Mouse (Mus musculus) retina, adult 2 months (tissue): ENCODE measurements around the gene Ppfia1.

Source experiments
- DNase-seq: peaks from one replicate; pipeline ENCODE4 v3.0.0-alpha.2; 2012; ENCODE audit warnings: low read depth, low spot score

Gene Ppfia1

GRCm38 (mm10) chr7:144489067-144489774 lies 64.3 kb downstream of the Ppfia1 start:
- no peak for DNase-seq

GRCm38 (mm10) chr7:144480314-144480713 lies 73.2 kb downstream of the Ppfia1 start:
- DNase-seq: no peak

GRCm38 (mm10) chr7:144479569-144479968 lies 74.0 kb downstream of the Ppfia1 start:
- no peak for DNase-seq

- no peak for DNase-seq
Observed at GRCm38 (mm10) chr7:144475741-144476140, 77.8 kb downstream of the Ppfia1 start.

GRCm38 (mm10) chr7:144473486-144473885 lies 80.0 kb downstream of the Ppfia1 start:
- DNase-seq: no peak

- no peak for DNase-seq
Observed at GRCm38 (mm10) chr7:144471103-144471502, 82.4 kb downstream of the Ppfia1 start.

- DNase-seq: peak; percentile 62
Observed at GRCm38 (mm10) chr7:144470545-144471059, 82.9 kb downstream of the Ppfia1 start, which contains the start of gene Cttn. Gene Cttn (minus strand): TSS chr7:144471009.

- no peak for DNase-seq
Observed at GRCm38 (mm10) chr7:144469908-144470544, 83.5 kb downstream of the Ppfia1 start.

- DNase-seq: no peak
Observed at GRCm38 (mm10) chr7:144469181-144469641, 84.3 kb downstream of the Ppfia1 start.

GRCm38 (mm10) chr7:144468741-144469140 lies 84.8 kb downstream of the Ppfia1 start:
- DNase-seq: no peak

- no peak for DNase-seq
Observed at GRCm38 (mm10) chr7:144462577-144462976, 91.0 kb downstream of the Ppfia1 start.

- DNase-seq: no peak
Observed at GRCm38 (mm10) chr7:144461246-144461902, 92.2 kb downstream of the Ppfia1 start.

GRCm38 (mm10) chr7:144458881-144459280 lies 94.6 kb downstream of the Ppfia1 start:
- no peak for DNase-seq

- DNase-seq: no peak
Observed at GRCm38 (mm10) chr7:144450661-144451060, 102.9 kb downstream of the Ppfia1 start.

GRCm38 (mm10) chr7:144449637-144450570 lies 103.6 kb downstream of the Ppfia1 start:
- no peak for DNase-seq

- no peak for DNase-seq
Observed at GRCm38 (mm10) chr7:144448186-144448585, 105.3 kb downstream of the Ppfia1 start.

GRCm38 (mm10) chr7:144447146-144447545 lies 106.4 kb downstream of the Ppfia1 start:
- DNase-seq: no peak

GRCm38 (mm10) chr7:144444788-144445187 lies 108.7 kb downstream of the Ppfia1 start:
- DNase-seq: no peak

- DNase-seq: no peak
Observed at GRCm38 (mm10) chr7:144441976-144442375, 111.6 kb downstream of the Ppfia1 start.

- no peak for DNase-seq
Observed at GRCm38 (mm10) chr7:144441466-144441865, 112.1 kb downstream of the Ppfia1 start.

GRCm38 (mm10) chr7:144438811-144439210 lies 114.7 kb downstream of the Ppfia1 start:
- DNase-seq: no peak
